Mouse (Mus musculus) lung, adult 2 months (tissue): ENCODE data around the gene Elmo1.

Experiments
- CTCF ChIP-seq: fragments of 200-500 bp; IDR thresholded peaks from 2 replicates; pipeline ENCODE4 v1.5.1; 2011; ENCODE audit warnings: mild to moderate bottlenecking, low read length, control low read depth; ENCODE audit not compliant: insufficient read depth
- POLR2A ChIP-seq: fragments of 200-500 bp; IDR thresholded peaks from 2 replicates; pipeline ENCODE4 v1.6.1; 2011; ENCODE audit warnings: low read depth, mild to moderate bottlenecking, control low read depth, low read length, borderline replicate concordance; ENCODE audit errors: extremely low read depth

GRCm38 (mm10) chr13:20220414-20220813 is 130.0 kb downstream of the Elmo1 start:
- TF ChIP-seq CTCF (no peak), POLR2A (no peak)
